Mouse (Mus musculus) small intestine, adult 10 weeks (tissue): ENCODE measurements around the gene C530008M17Rik. TPM values are rescaled to one million over a fixed set of nuclear protein-coding genes. Genes with fewer than 3 reads are reported as not detected.

Source experiments
- polyA plus RNA-seq: library from polyadenylated mRNA; stranded (reverse); fragments of 350-450 nt; fragmentation: Illumina TruSeq; extraction: RNeasy Lipid Tissue Mini Kit (QIAGEN cat#74804); gene quantifications from one replicate; pipeline ENCODE4 v1.2.3, GENCODE M21; 2014; ENCODE audit warnings: low replicate concordance

Gene C530008M17Rik
- 67.5 TPM for polyA plus RNA-seq

DNA sequence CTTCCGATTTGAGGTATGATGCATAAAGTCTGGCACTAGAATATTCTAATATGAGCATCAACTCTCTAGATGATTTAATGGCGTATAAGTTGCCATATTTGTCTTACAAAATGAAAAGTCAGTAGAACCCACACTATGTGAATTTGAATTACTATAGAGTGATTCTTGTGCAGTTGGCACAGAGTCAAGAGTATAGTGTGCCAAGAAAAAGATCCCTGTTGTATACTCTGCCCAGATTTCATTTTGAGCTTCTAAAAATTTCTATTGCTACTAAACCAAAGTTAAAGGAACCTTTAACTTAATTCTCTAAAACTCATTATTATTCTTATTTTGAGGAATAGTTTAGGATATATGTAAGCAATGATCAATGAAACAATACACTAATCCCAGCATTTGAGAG is at the start of gene C530008M17Rik:
Gene C530008M17Rik (plus strand): TSS at position 301 of the 400 bp plus-strand sequence.

DNA sequence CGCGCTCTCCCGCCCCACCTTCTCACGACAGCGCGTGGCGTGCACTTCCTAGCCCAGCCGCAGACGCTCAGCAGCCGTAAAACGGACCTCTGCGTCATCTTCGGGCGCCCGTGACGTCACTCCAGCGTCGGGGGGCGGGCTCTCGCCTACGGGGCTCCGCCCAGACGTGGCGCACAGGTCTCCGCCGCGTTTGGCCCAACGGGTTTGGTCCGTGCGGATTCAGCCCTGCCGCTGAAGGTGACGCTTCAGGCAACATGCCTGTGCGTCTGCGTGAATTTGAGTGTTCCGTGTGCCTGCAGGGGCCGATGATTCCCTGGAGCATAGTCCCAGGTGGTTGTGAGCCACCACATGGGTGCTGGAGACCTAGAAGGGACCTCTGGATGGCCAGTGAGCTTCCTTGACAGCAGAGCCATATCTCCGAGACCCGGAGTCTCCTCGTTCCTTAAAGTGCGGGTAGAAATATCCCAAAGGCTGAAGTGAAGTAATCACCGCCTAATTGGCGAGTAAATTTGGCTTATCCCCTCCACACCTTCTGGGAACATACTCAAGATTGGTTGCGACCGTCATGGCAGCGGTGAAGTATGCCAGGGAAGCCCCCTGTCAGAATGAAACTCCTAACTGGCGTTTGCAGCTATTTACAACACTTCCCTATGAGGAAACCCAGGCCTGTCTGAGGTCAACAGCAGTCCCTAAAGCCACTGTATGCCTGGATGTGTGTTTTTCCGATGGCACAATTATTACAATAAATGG is 249.3 kb downstream of the C530008M17Rik start, which contains the start of gene Aasdh:
Gene Aasdh (minus strand): TSS at position 110 of the 750 bp plus-strand sequence.

Other genes with a start within 250 kb of the C530008M17Rik start
- not detected for gene Gm7271, start 172.5 kb upstream of the C530008M17Rik start, polyA plus RNA-seq
- 103 TPM for gene Exoc1, start 127.2 kb upstream of the C530008M17Rik start, polyA plus RNA-seq
- gene Cep135, start 67.8 kb upstream of the C530008M17Rik start, polyA plus RNA-seq, result 6.9 TPM
- 15.3 TPM for gene Aasdh, start 249.0 kb downstream of the C530008M17Rik start, polyA plus RNA-seq